Mouse (Mus musculus) ES-Bruce4 (cell line): Measurements from ENCODE around the gene Gm7358. TPM values are rescaled to one million over a fixed set of nuclear protein-coding genes. Genes with fewer than 3 reads are reported as not detected.
"Not testable (repeated sequence)": the region's sequence is repeated elsewhere in the genome, so short reads cannot be mapped to it uniquely, and the experiment has no call there.

ENCODE experiments used
- H3K27ac ChIP-seq: 2 replicates; pipeline ENCODE4 v1.5.1; 2012; ENCODE audit warnings: low read length, inconsistent platforms; ENCODE audit not compliant: insufficient read depth
- H3K27me3 ChIP-seq: 2 replicates; pipeline ENCODE4 v1.6.1; 2012; ENCODE audit warnings: mild to moderate bottlenecking, low read length, inconsistent platforms; ENCODE audit not compliant: control insufficient read depth, poor library complexity, insufficient read depth, severe bottlenecking
- H3K36me3 ChIP-seq: 2 replicates; pipeline ENCODE4 v1.6.1; 2012; ENCODE audit warnings: inconsistent platforms, mild to moderate bottlenecking, low read length, moderate library complexity; ENCODE audit not compliant: control insufficient read depth, poor library complexity, insufficient read depth, severe bottlenecking
- H3K4me1 ChIP-seq: one replicate; pipeline ENCODE4 v1.8.1; 2011; ENCODE audit warnings: low read length; ENCODE audit not compliant: control insufficient read depth, insufficient read depth
- H3K4me3 ChIP-seq: 2 replicates; pipeline ENCODE4 v1.5.1; 2011; ENCODE audit warnings: low read depth, mild to moderate bottlenecking, low read length
- H3K9ac ChIP-seq: 2 replicates; pipeline ENCODE4 v1.6.1; 2012; ENCODE audit warnings: low read depth, mild to moderate bottlenecking, inconsistent platforms; ENCODE audit not compliant: poor library complexity, severe bottlenecking
- H3K9me3 ChIP-seq: replicated peaks from 2 replicates; pipeline ENCODE4 v1.6.1; 2012; ENCODE audit warnings: mild to moderate bottlenecking, low read length, inconsistent platforms; ENCODE audit not compliant: control insufficient read depth, poor library complexity, insufficient read depth, severe bottlenecking
- CTCF ChIP-seq: IDR thresholded peaks from one replicate; pipeline ENCODE4 v1.8.1; 2011; ENCODE audit warnings: low read depth, low read length
- polyA plus RNA-seq: library from polyadenylated mRNA; stranded (reverse); fragments of >200 nt; gene quantifications from 2 replicates; pipeline ENCODE4 v1.2.4, GENCODE M21; 2011; ENCODE audit warnings: low read depth; ENCODE audit not compliant: missing spikeins, insufficient read depth, insufficient read length

Gene Gm7358
- polyA plus RNA-seq: not detected in 2 replicates

- H3K36me3 ChIP-seq, H3K4me3 ChIP-seq, H3K4me1 ChIP-seq, H3K9ac ChIP-seq, H3K27ac ChIP-seq, H3K27me3 ChIP-seq, H3K9me3 ChIP-seq: not testable (repeated sequence)
Measured at GRCm38 (mm10) chr17:14059431-14059830, at the start of gene Gm7358. Gene Gm7358, minus strand, starts transcription at chr17:14059531.

- not testable (repeated sequence) for H3K4me1 ChIP-seq, H3K27me3 ChIP-seq, H3K9ac ChIP-seq, H3K4me3 ChIP-seq, H3K27ac ChIP-seq, H3K9me3 ChIP-seq, H3K36me3 ChIP-seq
- TF ChIP-seq CTCF: peak; percentile 48
Measured at GRCm38 (mm10) chr17:14103018-14103417, 43.7 kb upstream of the Gm7358 start.

- H3K9me3 ChIP-seq, H3K9ac ChIP-seq: not testable (repeated sequence)
Measured at GRCm38 (mm10) chr17:14101446-14101980, 42.2 kb upstream of the Gm7358 start.

GRCm38 (mm10) chr17:14099886-14100285 lies 40.6 kb upstream of the Gm7358 start:
- not testable (repeated sequence) for H3K27me3 ChIP-seq, H3K4me1 ChIP-seq, H3K36me3 ChIP-seq, H3K9me3 ChIP-seq
- H3K9ac ChIP-seq: peak overlapping the region; percentile 63; the same call in 1 of the 2 replicates
- H3K4me3 ChIP-seq: peak overlapping the region; percentile 14; the same call in 1 of the 2 replicates
- H3K27ac ChIP-seq: peak overlapping the region; percentile 98

More at GRCm38 (mm10) chr17:14101446-14101980, 42.2 kb upstream of the Gm7358 start:
- peak overlapping the region; percentile 77; the same call in 1 of the 2 replicates for H3K27ac ChIP-seq
- TF ChIP-seq CTCF: peak; percentile 4
- H3K36me3 ChIP-seq, H3K4me3 ChIP-seq, H3K4me1 ChIP-seq, H3K27me3 ChIP-seq: not testable (repeated sequence)

GRCm38 (mm10) chr17:14094165-14094564 lies 34.8 kb upstream of the Gm7358 start:
- H3K27me3 ChIP-seq, H3K27ac ChIP-seq, H3K9ac ChIP-seq, H3K36me3 ChIP-seq, H3K9me3 ChIP-seq, H3K4me1 ChIP-seq: not testable (repeated sequence)
- H3K4me3 ChIP-seq: peak overlapping the region; percentile 37

- not testable (repeated sequence) for H3K9me3 ChIP-seq, H3K4me1 ChIP-seq, H3K27ac ChIP-seq, H3K36me3 ChIP-seq, H3K27me3 ChIP-seq, H3K4me3 ChIP-seq, H3K9ac ChIP-seq
Measured at GRCm38 (mm10) chr17:14086629-14087028, 27.3 kb upstream of the Gm7358 start.

- H3K4me1 ChIP-seq, H3K9me3 ChIP-seq, H3K27ac ChIP-seq, H3K36me3 ChIP-seq, H3K9ac ChIP-seq, H3K27me3 ChIP-seq, H3K4me3 ChIP-seq: not testable (repeated sequence)
Measured at GRCm38 (mm10) chr17:14041880-14042279, 17.5 kb downstream of the Gm7358 start.

GRCm38 (mm10) chr17:14037012-14037411 lies 22.3 kb downstream of the Gm7358 start:
- H3K27ac ChIP-seq, H3K27me3 ChIP-seq, H3K9ac ChIP-seq, H3K4me3 ChIP-seq, H3K9me3 ChIP-seq, H3K4me1 ChIP-seq, H3K36me3 ChIP-seq: not testable (repeated sequence)

GRCm38 (mm10) chr17:14036113-14036512 lies 23.2 kb downstream of the Gm7358 start:
- H3K27me3 ChIP-seq, H3K4me1 ChIP-seq, H3K9ac ChIP-seq, H3K4me3 ChIP-seq, H3K9me3 ChIP-seq, H3K36me3 ChIP-seq, H3K27ac ChIP-seq: not testable (repeated sequence)
